Mouse (Mus musculus) thymus, adult 2 months (tissue): Measurements from ENCODE around the gene Gm3043.
"Not testable (repeated sequence)": the region's sequence is repeated elsewhere in the genome, so short reads cannot be mapped to it uniquely, and the experiment has no call there.

Source experiments
- CTCF ChIP-seq: fragments of 200-500 bp; IDR thresholded peaks from 2 replicates; pipeline ENCODE4 v1.5.1; 2012; ENCODE audit warnings: mild to moderate bottlenecking, control low read depth, low read length, moderate library complexity, borderline replicate concordance; ENCODE audit not compliant: control insufficient read depth, poor library complexity, insufficient read depth; ENCODE audit errors: extremely low read depth
- POLR2A ChIP-seq: fragments of 200-500 bp; IDR thresholded peaks from 2 replicates; pipeline ENCODE4 v1.6.1; 2012; ENCODE audit warnings: mild to moderate bottlenecking, low read length, control low read depth, moderate library complexity; ENCODE audit not compliant: control insufficient read depth, poor library complexity, insufficient read depth; ENCODE audit errors: extremely low read depth

DNA sequence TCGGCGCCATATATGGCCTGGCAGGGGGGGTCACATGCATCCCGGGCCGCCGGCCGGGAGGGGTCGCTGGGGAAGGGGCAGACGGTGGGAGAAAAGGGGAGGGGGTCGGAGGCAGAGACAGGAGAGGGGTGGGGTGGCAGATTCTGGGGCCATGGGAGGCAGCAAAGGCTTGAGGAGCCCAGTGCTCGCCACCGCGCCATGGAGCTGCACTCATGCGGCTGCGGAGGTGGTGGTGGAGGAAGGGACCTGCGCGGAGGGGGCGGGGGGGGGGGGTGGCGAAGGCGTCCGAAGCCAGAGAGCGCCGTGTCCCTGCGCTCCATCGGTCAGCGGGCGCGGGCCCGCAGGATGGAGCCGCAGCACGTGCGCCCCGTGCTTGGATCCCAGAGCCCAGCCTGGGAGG is 36.9 kb upstream of the Gm3043 start, which contains the start of gene Gm3020:
- TF ChIP-seq POLR2A, CTCF: not testable (repeated sequence)
